Mouse (Mus musculus) T-helper 17 cell (primary cell): Measurements from ENCODE around the gene Gbf1.
"Not testable (repeated sequence)": the region's sequence is repeated elsewhere in the genome, so short reads cannot be mapped to it uniquely, and the experiment has no call there.

Source experiments
- in situ Hi-C, 2 experiments: fragments of 300-600 bp; cut with MboI, MseI; formaldehyde crosslinking; loops; 1 replicate in 1 of 2; 2 replicates in 1 of 2; pipeline ENCODE4 v1.15.1; 2025; ENCODE audit warnings: high pct_unique_total_duplicates in 2 of 2

The Gbf1 gene

GRCm38 (mm10) chr19:46147511-46148371 is 4.6 kb upstream of the Gbf1 start, which contains the start of gene Pitx3:
Pitx3 (minus strand) TSS chr19:46148326.
- in situ Hi-C loops, result loop anchor here in 1 of 2 experiments (5.0 kb wide), 1 partner anchor 50 kb away; no protein-coding TSS in a partner anchor

GRCm38 (mm10) chr19:46148372-46148760 is 3.9 kb upstream of the Gbf1 start:
- in situ Hi-C loops, result loop anchor here in 1 of 2 experiments (5.0 kb wide), 1 partner anchor 49 kb away; no protein-coding TSS in a partner anchor

DNA sequence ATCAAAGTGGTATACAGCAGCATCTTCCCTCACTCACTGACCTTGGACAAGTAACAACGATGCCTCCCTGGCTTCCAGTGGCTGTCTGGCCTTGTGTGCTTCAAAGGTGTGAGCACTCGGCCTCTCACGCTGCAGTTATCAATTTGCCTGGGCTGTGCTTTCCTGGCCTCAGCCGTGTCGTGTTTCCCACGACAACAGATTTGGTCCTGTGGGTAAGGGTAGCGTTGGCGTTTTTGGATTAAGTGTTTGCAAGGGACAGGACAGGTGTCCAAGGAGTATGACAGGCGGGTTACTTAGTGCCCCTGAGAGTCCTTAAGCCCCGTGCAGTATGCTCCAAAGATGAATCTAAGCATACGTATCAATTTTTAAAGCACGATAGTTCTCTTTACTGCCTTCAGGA is 3.2 kb upstream of the Gbf1 start:
- in situ Hi-C loops, result loop anchor here in 1 of 2 experiments (5.0 kb wide), 1 partner anchor 48 kb away; no protein-coding TSS in a partner anchor

GRCm38 (mm10) chr19:46165950-46166349 is 13.6 kb downstream of the Gbf1 start:
- in situ Hi-C loops, result no loop called here

DNA sequence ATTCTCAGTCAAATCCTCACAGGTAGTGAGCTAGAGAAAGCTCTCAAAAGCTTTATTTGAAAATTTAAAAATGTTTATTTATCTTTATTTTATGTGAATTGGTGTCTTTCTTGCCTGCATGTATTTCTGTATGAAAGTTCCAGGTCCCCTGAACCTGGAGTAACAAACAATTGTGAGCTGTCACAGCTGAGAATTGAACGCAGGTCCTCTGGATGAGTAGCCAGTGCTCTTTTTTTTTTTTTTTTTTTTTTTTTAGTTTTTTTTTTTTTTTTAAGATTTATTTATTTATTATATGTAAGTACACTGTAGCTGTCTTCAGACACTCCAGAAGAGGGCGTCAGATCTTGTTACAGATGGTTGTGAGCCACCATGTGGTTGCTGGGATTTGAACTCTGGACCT is 14.9 kb downstream of the Gbf1 start:
- in situ Hi-C loops, result not testable (repeated sequence)

DNA sequence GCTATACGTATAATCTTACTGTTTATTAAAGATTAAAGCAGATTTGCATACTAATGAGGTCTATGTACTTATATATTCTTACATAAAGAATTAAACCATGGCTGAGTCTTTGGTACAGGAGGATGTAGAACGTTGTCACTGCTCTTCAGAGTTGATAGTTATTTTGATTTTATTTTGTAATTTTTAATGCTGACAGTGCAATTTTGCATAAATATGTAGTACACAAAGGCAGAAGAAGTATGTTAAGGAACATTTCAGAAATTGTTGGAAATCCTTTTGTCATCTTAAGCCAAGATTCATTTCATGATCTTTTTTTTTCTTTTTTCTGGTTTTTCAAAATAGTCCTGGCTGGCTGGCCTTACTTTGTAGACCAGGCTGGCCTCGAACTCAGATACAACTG is 17.1 kb downstream of the Gbf1 start:
- in situ Hi-C loops, result no loop called here

- in situ Hi-C loops, result no loop called here
Measured at GRCm38 (mm10) chr19:46169913-46170312, 17.6 kb downstream of the Gbf1 start.

DNA sequence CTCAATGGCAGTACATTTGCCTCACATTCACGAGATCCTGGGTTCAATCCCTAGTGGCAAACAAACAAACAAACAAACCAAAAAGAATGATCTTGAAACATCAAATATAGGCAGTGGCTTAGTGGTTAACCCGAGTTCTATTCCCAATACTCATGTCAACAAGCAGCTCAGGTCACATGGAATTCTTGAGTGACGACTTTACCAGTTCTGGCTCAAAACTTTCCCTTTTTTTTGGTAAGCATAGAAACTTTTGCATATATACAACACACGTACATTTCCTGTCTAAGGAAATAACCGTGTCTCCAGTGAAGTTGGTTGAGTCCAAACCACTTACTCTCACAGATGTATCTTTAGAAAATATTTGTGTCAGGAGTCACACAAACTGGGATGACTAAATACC is 20.2 kb downstream of the Gbf1 start:
- in situ Hi-C loops, result no loop called here

GRCm38 (mm10) chr19:46175173-46175572 is 22.9 kb downstream of the Gbf1 start:
- in situ Hi-C loops, result no loop called here

- in situ Hi-C loops, result no loop called here
Measured at GRCm38 (mm10) chr19:46177046-46177445, 24.7 kb downstream of the Gbf1 start.

DNA sequence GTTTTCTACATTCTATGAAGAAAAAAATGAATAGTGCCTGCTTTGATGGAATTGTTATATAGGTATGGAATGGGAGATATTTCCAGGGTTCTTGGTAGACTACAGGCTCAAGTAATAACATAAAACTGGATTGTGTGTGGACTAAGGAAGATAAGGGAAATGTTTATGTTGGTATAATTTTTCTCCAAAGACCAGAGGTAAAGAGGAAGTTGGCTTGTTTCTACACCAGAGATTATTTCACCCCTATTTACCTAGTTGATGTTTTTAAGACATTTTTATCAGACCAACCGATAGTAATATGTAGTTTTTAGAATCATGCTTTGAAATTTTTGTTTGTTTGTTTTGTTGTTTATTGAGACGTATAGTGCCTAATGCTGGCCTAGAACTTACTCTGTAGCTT is 28.0 kb downstream of the Gbf1 start:
- in situ Hi-C loops, result loop anchor here in 1 of 2 experiments (10.0 kb wide), 1 partner anchor 65 kb away; no protein-coding TSS in a partner anchor

DNA sequence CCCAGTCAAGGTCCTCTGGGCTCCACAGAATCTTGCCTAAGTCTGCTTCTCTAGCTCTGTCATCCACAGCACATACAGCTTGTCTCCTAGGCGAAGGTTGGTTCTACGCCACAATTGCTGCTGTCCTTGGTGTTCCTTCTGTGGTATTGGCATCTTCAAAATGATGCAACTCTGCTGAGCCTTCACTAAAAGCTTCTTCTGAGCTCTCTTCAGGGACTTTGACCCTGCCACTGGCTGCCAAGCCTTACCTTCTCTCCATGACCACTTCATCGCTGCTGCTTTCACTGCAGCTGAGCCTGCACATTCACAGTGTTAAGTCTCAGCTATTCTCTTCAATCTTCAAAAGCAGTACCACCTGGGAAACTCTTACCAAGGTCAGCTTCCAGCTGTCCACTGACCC is 29.9 kb downstream of the Gbf1 start:
- in situ Hi-C loops, result loop anchor here in 1 of 2 experiments (10.0 kb wide), 1 partner anchor 63 kb away; no protein-coding TSS in a partner anchor

GRCm38 (mm10) chr19:46186611-46187010 is 34.3 kb downstream of the Gbf1 start:
- in situ Hi-C loops, result loop anchor here in 1 of 2 experiments (10.0 kb wide), 1 partner anchor 58 kb away; no protein-coding TSS in a partner anchor

- in situ Hi-C loops, result loop anchor here in 1 of 2 experiments (10.0 kb wide), 1 partner anchor 58 kb away; no protein-coding TSS in a partner anchor
Measured at GRCm38 (mm10) chr19:46187203-46187602, 34.9 kb downstream of the Gbf1 start.

DNA sequence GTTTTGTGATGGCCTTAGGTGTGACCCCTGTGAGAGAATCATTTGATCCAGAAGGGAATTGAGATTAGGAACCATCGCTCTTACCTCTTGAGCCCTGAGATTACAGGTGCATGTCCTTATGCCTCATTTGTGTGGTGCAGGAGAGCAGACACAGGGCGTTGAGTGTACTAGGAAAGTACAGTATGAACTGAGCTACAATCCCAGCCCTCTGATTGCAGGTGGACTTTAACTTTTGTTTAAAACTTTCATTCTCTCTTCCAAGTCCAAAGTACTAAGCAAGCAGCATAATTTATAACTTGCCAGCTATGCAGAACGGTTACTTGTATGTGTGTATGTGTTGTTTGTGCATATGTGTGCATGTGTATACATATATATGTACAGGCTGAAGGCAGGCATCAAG is 46.0 kb downstream of the Gbf1 start:
- in situ Hi-C loops, result loop anchor here in 1 of 2 experiments (5.0 kb wide), 2 partner anchors 49 to 51 kb away; partner anchors contain the start of gene Pitx3

GRCm38 (mm10) chr19:46198891-46199290 is 46.6 kb downstream of the Gbf1 start:
- in situ Hi-C loops, result loop anchor here in 1 of 2 experiments (5.0 kb wide), 2 partner anchors 48 to 52 kb away; partner anchors contain the start of gene Pitx3

- in situ Hi-C loops, result no loop called here
Measured at GRCm38 (mm10) chr19:46204166-46204565, 51.9 kb downstream of the Gbf1 start.

DNA sequence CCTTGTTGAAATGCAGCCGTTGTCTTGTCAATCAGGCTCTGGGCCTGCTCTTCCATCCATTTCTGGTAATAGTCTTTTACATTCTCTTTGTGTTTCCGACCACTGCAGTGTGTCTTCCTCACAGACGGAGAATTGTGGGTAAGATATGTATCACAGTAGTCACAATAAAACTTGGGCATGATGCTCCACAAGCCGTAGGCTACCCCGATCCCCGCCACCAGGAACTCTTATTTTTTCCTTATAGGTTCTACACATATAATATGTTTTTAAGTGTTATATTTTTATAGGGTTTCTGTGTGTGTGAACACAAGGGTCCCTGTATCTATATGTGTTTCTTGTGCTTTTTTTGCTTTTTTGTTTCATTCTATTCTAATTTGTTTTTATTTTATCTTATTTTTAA is 53.4 kb downstream of the Gbf1 start:
- in situ Hi-C loops, result no loop called here

GRCm38 (mm10) chr19:46210951-46211350 is 58.6 kb downstream of the Gbf1 start:
- in situ Hi-C loops, result no loop called here

DNA sequence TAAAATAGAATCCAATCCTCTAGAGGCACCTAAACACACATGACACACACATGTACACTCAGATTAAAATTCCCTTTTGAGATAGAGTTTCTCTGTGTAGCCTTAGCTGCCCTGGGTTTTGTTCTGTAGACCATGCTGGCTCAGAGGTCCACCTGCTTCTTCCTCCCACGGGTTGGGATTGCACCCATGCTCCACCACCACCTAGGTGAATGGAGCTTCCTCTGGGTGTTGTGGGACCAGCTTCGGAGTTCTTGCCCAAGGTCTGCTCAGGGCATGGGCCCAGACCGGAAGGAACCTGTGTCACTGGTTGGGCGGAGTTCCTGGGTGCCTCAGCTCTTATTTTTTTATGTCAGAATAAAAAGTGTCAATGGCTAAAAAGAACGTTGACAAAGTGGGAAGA is 62.2 kb downstream of the Gbf1 start:
- in situ Hi-C loops, result no loop called here

GRCm38 (mm10) chr19:46215401-46215800 is 63.1 kb downstream of the Gbf1 start:
- in situ Hi-C loops, result no loop called here

- in situ Hi-C loops, result no loop called here
Measured at GRCm38 (mm10) chr19:46216716-46217115, 64.4 kb downstream of the Gbf1 start.

- in situ Hi-C loops, result not testable (repeated sequence)
Measured at GRCm38 (mm10) chr19:46217347-46217746, 65.0 kb downstream of the Gbf1 start.
